Mouse (Mus musculus) CD4-positive helper T cell, adult 2 months (primary cell): Measurements from ENCODE around the gene Defb23.
"Not testable (repeated sequence)": the region's sequence is repeated elsewhere in the genome, so short reads cannot be mapped to it uniquely, and the experiment has no call there.

Experiments
- DNase-seq: peaks from one replicate; pipeline ENCODE4 v3.0.0-alpha.2; 2012; ENCODE audit warnings: low read depth, missing footprints, low spot score

Defb23 gene

DNA sequence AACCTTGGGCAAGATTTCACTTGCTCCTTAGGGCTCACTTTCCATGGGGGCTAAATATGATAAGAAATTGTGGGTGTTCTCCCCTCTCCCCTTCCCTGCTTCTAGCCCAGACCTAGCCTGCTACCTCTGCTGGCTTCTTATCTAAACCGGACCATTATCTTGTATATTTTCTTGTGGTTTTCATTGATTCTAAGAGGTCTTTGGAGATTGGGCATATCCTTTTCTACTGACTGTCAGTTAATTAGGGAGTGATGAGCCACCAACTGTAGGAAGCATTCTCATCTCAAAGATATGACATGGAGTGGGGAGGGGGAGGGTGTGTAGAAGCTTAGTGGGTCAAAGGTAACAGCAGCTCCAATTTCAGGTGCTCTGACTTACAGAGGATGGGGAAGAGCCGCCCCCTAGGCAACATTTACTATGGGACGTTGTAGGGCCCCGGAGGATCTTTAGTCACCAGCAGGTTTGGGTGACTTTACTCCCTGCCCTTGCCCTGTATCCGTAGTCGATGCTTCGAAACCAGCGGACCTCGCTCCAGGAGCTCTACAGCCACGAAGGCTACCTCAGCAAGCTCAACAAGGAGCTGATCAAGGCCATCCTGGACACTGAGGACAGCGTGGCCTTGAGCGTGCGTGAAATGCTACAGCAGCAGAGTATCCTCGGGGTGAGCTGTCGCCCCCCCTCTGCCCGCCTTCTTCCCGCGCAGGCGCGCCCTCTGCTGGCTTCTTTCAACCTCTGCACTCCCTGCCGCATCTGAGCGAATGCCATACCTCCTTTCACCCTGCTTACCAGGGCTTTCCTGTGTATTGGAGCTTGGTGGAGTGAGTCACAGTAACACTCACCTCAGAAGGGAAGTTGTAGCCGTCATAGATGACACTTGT, 27.2 kb downstream of the Defb23 start:
- peak; percentile 70 for DNase-seq

DNA sequence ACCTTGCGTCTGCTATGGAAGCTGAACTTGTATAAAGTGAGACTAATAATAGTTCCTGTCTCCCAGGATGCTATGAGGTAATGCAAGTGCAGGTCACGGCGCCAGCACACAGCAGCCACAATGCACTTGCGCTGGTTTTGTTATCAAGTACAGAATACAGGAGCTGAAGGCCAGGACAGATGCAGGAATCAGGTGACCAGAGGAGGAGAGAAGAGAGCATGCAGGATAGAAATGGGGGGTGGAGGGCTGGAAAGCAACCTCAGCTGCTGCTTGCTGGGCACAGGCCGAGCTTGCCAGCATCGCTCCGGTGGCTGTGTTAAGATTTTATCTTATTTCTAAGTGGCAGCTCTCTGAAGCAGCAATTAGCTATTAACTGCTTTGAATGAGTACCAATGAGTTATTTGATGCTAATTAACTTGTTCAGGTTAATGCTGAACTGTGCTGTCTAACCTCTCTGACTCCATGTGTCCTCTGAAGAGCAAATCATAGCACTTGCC, 28.0 kb downstream of the Defb23 start:
- DNase-seq: no peak

DNA sequence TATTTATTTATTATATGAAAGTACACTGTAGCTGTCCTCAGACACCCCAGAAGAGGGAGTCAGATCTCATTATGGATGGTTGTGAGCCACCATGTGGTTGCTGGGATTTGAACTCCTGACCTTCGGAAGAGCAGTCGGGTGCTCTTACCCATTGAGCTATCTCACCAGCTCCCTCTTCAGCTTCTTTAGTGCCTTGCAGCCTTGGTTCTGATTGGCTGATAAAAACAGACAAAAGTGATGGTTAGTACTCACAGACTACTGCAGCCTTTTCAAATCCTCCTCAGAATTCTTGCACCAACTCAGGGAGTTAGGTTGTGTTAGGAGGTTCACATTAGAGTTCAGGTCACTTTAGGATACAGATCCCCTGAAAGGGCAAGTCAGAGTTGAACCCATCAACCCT, 35.9 kb downstream of the Defb23 start:
- not testable (repeated sequence) for DNase-seq

DNA sequence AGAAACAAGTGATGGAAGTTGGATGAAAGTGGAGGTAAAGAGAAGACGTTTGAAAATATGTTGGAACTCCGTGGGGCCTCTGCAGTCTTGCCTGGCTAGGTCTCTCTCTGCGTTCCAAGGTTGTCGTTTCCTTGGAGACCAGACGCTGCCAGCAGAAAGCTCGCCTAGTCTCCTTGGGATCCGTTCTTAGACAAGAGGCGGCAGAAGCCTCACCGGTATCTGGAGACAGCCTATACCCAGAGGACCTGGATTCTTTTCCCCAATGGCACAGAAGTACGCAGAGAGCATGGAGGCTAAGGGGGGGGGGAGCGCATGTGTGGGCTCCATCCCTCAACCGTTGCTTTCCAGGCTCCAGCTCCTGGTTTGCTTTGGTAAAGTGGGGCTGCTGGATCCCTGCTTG, 36.9 kb downstream of the Defb23 start:
- DNase-seq: no peak

DNA sequence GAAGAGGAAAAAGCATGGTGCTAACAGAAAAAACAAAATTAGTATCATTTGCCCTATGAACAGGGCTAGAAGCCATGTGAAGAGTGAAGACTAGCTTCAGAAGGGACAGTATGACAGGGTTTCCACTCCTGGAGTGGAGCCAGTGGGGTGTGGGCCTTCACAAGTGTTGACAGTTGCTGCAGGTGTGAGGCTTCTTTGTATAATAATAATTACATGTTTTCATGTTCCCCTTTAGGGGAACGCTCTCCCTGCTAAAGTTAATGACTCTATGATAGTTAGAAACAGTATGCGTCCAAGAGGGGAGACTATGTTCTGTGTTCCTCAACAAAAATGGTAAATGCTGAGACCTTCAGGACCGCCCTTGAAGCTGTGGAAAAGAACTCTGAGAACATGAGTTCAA, 48.6 kb downstream of the Defb23 start:
- DNase-seq: no peak

DNA sequence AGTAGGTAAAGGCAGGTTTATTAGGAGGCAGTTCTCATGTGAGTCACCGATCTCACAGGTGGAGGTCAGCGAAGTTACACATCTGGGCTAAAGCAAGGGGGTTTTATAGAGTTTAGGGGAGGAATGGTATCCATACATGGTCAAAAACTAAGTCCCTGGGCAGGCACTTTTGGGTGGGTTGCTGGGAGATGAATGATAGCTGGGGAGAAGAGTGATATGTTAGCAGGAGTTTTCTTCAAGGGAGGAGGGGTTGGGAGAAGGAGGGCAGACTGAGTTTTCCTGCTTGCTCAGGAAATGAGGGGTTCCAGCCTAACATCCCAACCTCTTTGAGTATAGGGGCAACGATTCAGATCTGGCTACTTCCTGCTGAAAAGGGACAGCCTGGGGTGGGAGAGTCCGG, 49.1 kb downstream of the Defb23 start, which contains the start of gene 6820408C15Rik:
Gene 6820408C15Rik, plus strand, starts transcription at position 301 of the 400 bp plus-strand sequence.
- no peak for DNase-seq

DNA sequence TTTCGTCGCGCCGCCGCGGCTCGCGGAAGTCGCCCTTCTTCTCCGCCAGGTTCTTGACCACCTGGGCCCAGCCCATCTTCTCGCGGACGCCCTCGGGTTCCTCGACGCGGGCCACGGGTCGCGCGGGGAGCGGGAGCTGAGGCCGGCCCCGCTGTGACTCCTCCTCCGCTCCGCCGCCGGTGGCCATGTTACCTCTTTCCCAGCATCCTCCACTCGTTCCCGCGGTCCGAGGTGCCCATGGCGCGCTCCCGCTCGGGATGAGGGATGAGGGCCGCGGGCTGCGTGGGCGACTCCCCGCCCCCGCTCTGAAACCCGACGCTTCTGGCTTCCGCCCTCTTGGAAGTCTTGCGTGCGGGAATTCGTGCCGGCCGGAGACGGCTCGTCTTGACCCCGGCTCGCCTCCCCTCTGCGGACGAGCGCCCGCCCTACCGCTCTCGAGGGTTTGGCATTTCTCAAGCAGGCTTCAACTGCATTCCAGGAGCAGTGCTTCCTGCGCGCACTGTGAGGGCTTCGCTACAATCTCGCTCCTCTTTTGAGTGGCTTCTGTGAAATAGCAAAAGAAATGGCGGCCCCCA, 49.7 kb downstream of the Defb23 start, which contains the start of gene Zcchc3:
Gene Zcchc3, minus strand, starts transcription at position 437 of the 575 bp plus-strand sequence.
- peak; percentile 64 for DNase-seq

DNA sequence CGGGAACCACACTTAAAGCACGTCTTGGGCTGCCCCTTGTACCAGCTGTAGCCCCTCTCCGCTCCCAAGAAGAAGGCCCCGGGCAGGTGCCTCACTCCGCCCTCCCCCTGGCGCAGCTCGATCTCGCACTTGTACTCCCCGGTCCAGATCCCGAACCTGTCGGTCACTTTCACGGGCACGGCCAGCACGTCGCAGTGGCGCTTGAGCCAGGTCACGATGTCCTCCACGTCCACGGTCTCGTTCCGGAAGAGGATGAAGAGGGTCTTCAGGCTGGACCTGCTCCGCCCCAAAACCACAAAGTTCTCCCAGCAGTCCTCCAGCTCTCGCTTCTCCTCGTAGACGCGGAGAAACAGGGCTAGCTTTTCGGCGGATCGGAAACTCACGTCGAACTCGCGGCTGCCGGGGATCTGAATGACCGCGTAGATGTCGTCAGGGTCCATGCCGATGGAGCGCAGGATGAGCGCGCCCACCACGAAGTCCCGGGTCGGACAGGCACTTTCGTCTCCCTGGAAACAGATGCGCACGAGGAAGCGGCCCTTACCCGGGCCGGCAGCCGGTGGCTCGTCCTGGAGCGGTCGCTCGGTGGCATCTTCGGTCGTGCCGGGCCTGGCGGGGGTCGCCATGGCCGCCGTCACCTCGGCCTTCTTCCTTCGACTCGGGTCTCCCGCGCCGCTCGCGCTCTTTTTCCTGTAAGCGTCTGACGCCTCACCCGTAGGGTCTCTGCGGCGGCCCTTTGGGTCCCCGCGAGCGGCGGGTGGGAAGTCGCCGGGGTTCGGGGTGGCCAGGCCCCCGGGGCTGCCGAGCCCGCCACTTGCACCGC, 50.4 kb downstream of the Defb23 start:
- DNase-seq: no peak

DNA sequence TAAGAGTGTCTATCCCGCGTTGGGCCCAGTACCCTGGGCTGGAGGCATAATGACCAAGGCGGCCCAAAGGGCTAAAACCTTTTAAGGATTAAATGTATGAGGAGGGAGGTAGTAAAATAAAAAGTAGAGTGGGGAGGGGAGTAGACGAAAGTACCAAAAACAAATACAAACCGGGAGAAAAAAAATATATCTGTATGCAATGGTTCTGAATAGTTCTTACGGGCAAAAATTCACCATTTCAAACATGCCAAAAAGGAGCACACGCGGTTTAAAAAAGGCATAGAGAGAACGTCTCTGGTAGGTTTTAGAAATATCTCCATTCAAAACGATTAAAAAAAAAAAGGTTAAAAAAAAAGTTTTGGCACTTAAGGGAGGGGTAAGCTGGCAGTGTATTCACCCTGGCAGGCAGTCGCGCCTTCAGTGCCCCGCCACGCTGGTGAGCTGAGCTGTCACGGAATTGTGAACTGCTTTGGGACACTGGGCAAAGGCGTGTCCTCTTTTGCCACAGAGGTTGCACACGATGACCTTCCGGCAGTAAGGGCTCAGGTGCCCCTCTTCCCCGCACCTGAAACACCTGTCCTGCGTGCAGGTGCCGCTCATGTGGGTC, 51.2 kb downstream of the Defb23 start:
- no peak for DNase-seq

DNA sequence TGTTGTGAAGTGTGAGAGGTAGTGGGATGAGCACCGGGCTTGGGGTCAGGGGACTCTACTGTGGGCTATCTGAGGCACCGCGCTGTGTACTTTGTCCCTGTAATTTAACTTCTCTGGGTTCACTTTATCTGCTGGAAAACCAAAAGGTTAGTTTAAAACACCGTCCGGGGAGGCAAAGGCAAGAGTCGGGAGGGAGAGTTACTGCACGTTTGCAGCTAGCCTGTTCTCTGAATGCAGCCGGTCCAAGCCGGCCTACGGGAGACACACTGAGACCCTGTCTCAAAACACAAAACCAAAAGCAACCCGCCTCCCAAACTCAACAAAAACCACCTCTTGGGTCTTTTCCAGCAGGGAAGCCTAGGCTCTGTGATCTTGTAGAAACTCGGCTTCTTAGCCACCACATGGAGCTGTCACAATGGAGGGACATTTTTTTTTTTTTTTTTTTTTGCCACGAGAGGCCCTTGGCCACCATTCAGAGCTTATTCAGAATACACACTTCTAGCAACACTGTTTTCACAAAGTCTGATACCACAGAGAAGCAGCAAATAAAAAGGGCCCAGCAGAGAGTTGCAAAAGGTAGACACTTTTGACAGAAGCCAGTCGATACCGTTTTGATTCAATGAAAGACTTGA, 51.8 kb downstream of the Defb23 start:
- no peak for DNase-seq

DNA sequence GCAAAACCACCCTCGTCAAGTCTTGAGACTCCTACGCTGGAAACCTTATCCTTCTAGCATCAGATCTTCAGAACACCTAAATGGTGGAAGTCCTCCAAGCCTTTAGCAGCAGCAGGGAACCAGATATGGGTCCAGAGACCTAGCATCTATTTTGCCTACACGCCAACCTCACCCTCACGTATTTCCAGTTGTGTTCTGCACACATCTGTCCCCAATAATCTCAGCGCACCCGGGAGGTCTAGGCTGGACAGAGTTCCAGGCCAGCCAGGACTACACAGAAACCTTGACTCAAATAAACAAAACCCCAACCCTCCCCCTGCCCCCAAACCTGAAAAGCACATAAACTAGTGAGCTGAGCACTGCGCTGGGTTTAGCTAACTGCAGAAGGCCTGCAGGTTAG, 52.9 kb downstream of the Defb23 start:
- DNase-seq: no peak

DNA sequence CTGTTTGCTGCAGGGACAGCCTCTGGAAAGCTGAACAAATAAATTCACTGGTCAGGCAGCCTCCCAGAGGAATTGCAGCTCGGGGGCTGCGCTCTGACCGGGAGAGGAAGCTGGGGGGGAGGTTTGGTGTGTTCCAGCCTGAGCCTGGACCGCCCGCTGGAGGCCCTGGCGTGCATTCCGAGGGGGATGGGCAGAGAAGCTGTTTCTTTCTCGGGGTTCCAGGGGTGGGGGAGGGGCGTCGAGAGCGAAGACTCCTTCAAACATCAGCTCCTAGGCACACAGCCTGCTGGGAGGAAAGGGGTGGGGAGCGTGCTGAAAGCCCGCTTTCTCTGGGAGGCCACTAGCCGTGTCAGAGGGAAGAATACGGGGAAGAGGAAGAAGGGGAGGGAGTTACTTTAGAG, 53.4 kb downstream of the Defb23 start:
- no peak for DNase-seq

DNA sequence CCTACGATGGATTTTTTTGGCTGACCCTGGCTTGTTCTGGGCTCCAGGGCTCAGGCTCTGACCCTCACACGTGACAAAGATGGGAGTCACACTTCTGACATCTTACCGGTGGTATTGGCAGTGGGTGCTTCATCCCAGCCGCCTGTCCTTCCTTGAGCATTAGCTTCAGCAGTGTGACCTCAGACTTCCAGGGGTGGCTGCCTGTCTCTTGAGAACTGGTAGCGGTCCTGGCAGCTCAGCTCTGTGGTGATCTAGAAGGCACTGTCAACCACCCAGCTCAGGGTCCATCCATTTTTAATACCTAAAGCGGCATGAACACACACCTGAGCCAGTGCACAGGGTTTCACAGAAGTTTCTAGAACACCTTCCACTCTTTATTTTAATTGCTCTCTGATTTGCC, 54.6 kb downstream of the Defb23 start:
- DNase-seq: no peak
